Comparison of ENCODE assay signal across 9 mouse cellular contexts in the genomic region with DNA sequence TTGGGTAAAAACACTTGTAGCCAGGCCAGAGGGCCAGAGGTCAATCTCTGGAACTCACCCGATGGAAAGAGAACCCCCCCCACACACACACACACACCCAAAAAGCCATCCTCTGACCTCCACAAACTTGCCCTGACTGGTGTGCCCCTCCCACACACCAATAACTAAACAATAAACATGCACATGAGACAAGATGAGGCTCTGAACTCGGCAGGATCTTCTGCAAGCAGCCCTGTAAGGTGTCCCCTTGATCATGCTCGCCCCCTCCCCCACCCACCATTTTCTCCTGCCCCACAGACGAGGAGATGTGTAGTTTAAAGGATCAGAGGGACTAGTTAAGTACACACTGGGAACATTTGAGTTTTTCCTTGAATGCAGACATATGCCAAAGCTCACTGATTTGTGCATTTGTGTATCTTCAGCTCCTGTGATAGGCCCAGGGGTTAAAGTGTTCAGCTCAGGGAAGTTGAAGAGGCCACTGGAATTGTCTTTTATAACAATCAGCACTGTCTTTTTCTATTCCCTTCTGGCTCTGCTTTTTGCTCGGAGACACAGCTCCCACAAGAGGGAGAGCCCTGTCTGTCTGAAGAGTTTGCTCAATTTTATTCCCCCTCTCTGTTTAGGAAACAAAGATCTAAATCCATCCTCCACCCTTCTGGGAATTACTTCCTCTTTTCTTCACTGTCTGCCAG. TPM values are rescaled to one million over a fixed set of nuclear protein-coding genes. Genes with fewer than 3 reads are reported as not detected.
DNase-seq lines count a peak whose midpoint lies in the region; ATAC-seq and TF ChIP-seq lines count a peak whose summit lies in the region.
"Had no signal": no experiment of that assay in that cellular context is flagged by ENCODE, and none has a peak within 500 bp of the region (broad histone marks: within the 10 kb centered on the region; RNA-seq: fewer than 3 reads in every experiment).

No protein-coding gene starts in this region.

- H3K9ac ChIP-seq in kidney, embryonic 14.5 days (ENCODE audit: low read depth, low read length) = 0 out of 2 replicates have a peak overlapping the region, but pooled peaks have one; percentile 31
- no peak overlapping the region for H3K9ac ChIP-seq in midbrain, embryonic 13.5 days (replicated peaks)

- TF ChIP-seq CTCF in bone marrow macrophage, adult 2 months (IDR thresholded peaks at IDR 0.05; ENCODE audit: low read depth, low read length) = no peak

- no peaks in the 10 kb centered on the region for H3K9me3 ChIP-seq in kidney, embryonic 14.5 days (ENCODE audit: control insufficient read depth, low read length)
- H3K9me3 ChIP-seq in hindbrain, embryonic 10.5 days = no peaks in the 10 kb centered on the region
- no peaks in the 10 kb centered on the region for H3K9me3 ChIP-seq in midbrain, embryonic 13.5 days

- no peaks in the 10 kb centered on the region for H3K27me3 ChIP-seq in kidney, embryonic 14.5 days (ENCODE audit: control insufficient read depth, insufficient read depth, low read length)
- no peaks in the 10 kb centered on the region for H3K27me3 ChIP-seq in hindbrain, embryonic 10.5 days (ENCODE audit: insufficient read depth, poor library complexity, severe bottlenecking)
- H3K27me3 ChIP-seq in midbrain, embryonic 13.5 days = no peaks in the 10 kb centered on the region

- 19% methylated on average over 5 of the region's 5 CpGs for WGBS in kidney, embryonic 14.5 days
- WGBS in hindbrain, embryonic 10.5 days = 36% methylated on average over 5 of the region's 5 CpGs
- WGBS in midbrain, embryonic 13.5 days = 23% methylated on average over 5 of the region's 5 CpGs

- peaks cover 15% of the 10 kb centered on the region; the same call in 1 of the 2 replicates for H3K4me1 ChIP-seq in kidney, embryonic 14.5 days (ENCODE audit: control insufficient read depth, insufficient read depth, low read length)
- peaks cover 18% of the 10 kb centered on the region for H3K4me1 ChIP-seq in bone marrow macrophage, adult 2 months (ENCODE audit: control insufficient read depth, insufficient read depth, low read length)
- H3K4me1 ChIP-seq in hindbrain, embryonic 10.5 days (replicated peaks) = peaks cover 41% of the 10 kb centered on the region
- peaks cover 36% of the 10 kb centered on the region for H3K4me1 ChIP-seq in midbrain, embryonic 13.5 days (replicated peaks)

- H3K4me2 ChIP-seq in kidney, embryonic 14.5 days (replicated peaks; ENCODE audit: low read depth, low read length) = peak overlapping the region; percentile 17; the same call in 1 of the 2 replicates
- H3K4me2 ChIP-seq in midbrain, embryonic 13.5 days (replicated peaks) = peak overlapping the region; percentile 37

- H3K27ac ChIP-seq in kidney, embryonic 14.5 days (ENCODE audit: low read depth, low read length) = peak overlapping the region; percentile 87
- peak overlapping the region; percentile 69 for H3K27ac ChIP-seq in bone marrow macrophage, adult 2 months (ENCODE audit: insufficient read depth, low read depth, low read length)
- H3K27ac ChIP-seq in hindbrain, embryonic 10.5 days = peak overlapping the region; percentile 86
- peak overlapping the region; percentile 71 for H3K27ac ChIP-seq in midbrain, embryonic 13.5 days

- no peak overlapping the region for H3K4me3 ChIP-seq in kidney, embryonic 14.5 days (ENCODE audit: low read length)
- no peak overlapping the region for H3K4me3 ChIP-seq in bone marrow macrophage, adult 2 months (ENCODE audit: insufficient read depth, low read length)
- H3K4me3 ChIP-seq in hindbrain, embryonic 10.5 days = peak overlapping the region; percentile 30
- no peak overlapping the region for H3K4me3 ChIP-seq in midbrain, embryonic 13.5 days (replicated peaks)
- H3K4me3 ChIP-seq: erythroblast, embryonic 14.5 days had no signal

- DNase-seq in kidney, adult 11 months = no peak
- no peak for DNase-seq in hindbrain, embryonic 10.5 days (ENCODE audit: low spot score)
- no peak for DNase-seq in urinary bladder, adult 2 months (ENCODE audit: low spot score)
- no peak for DNase-seq in cerebellum, adult 9-10 months
- DNase-seq in cerebellum, postnatal 36 days = no peak

- TF ChIP-seq POLR2A in bone marrow macrophage, adult 2 months (IDR thresholded peaks at IDR 0.05; ENCODE audit: borderline replicate concordance, low read depth, low read length) = no peak

- peaks cover 39% of the 10 kb centered on the region for H3K36me3 ChIP-seq in kidney, embryonic 14.5 days (ENCODE audit: control insufficient read depth, insufficient read depth, low read length)
- peaks cover 38% of the 10 kb centered on the region for H3K36me3 ChIP-seq in hindbrain, embryonic 10.5 days
- peaks cover 7% of the 10 kb centered on the region; the same call in 1 of the 2 replicates for H3K36me3 ChIP-seq in midbrain, embryonic 13.5 days

- peak; percentile 21; the same call in 1 of the 2 replicates for ATAC-seq in kidney, embryonic 14.5 days (ENCODE audit: low FRiP score, low TSS enrichment)
- peak; percentile 53 for ATAC-seq in midbrain, embryonic 13.5 days

RNA-seq across cellular contexts. Expression of a gene that starts 37.2 kb away (rescaled TPM):
- polyA plus RNA-seq in kidney, embryonic 14.5 days (2014; fragmentation: Nextera tagmentation; extraction: Ambion mirVana) = 522 and 589 TPM in 2 replicates
- polyA plus RNA-seq in bone marrow macrophage, adult 2 months (2012; ENCODE audit: insufficient read depth, insufficient read length, missing spikeins) = 3.6 and 3.8 TPM in 2 replicates
- 170 and 178 TPM in 2 replicates for polyA plus RNA-seq in hindbrain, embryonic 10.5 days (2016; fragmentation: Nextera tagmentation; extraction: Ambion mirVana)
- polyA plus RNA-seq in midbrain, embryonic 13.5 days (2015; fragmentation: Nextera tagmentation; extraction: Ambion mirVana) = 98.9 and 99.0 TPM in 2 replicates
- 246 and 266 TPM in 2 replicates for polyA plus RNA-seq in urinary bladder, adult 2 months (2012; rRNA removed)

RNA-seq across cellular contexts. Expression of a gene that starts 47.1 kb away (rescaled TPM):
- 0.26 TPM in 1 of 2 replicates, not detected in the other for polyA plus RNA-seq in kidney, embryonic 14.5 days (2014; fragmentation: Nextera tagmentation; extraction: Ambion mirVana)
- not detected in 2 replicates for polyA plus RNA-seq in bone marrow macrophage, adult 2 months (2012; ENCODE audit: insufficient read depth, insufficient read length, missing spikeins)
- 0.24 and 0.58 TPM in 2 replicates for polyA plus RNA-seq in hindbrain, embryonic 10.5 days (2016; fragmentation: Nextera tagmentation; extraction: Ambion mirVana)
- polyA plus RNA-seq in midbrain, embryonic 13.5 days (2015; fragmentation: Nextera tagmentation; extraction: Ambion mirVana) = 0.19 and 0.24 TPM in 2 replicates
- polyA plus RNA-seq in urinary bladder, adult 2 months (2012; rRNA removed) = 0.12 and 0.15 TPM in 2 replicates
- polyA plus RNA-seq: erythroblast, embryonic 14.5 days had no signal

RNA-seq across cellular contexts. Expression of a gene that starts 54.4 kb away (rescaled TPM):
- polyA plus RNA-seq in kidney, embryonic 14.5 days (2014; fragmentation: Nextera tagmentation; extraction: Ambion mirVana) = 51.5 and 78.1 TPM in 2 replicates
- polyA plus RNA-seq in bone marrow macrophage, adult 2 months (2012; ENCODE audit: insufficient read depth, insufficient read length, missing spikeins) = 33.7 and 35.4 TPM in 2 replicates
- 44.7 and 54.0 TPM in 2 replicates for polyA plus RNA-seq in hindbrain, embryonic 10.5 days (2016; fragmentation: Nextera tagmentation; extraction: Ambion mirVana)
- 41.3 and 43.1 TPM in 2 replicates for polyA plus RNA-seq in midbrain, embryonic 13.5 days (2015; fragmentation: Nextera tagmentation; extraction: Ambion mirVana)
- 26.5 and 33.0 TPM in 2 replicates for polyA plus RNA-seq in urinary bladder, adult 2 months (2012; rRNA removed)

Comparison
In these comparisons a context has a peak if more than half of its experiments do, and no peak if none do; other contexts are left out.
1. RNA of a gene that starts 37.2 kb away (polyA plus RNA-seq): 522 to 589 TPM in kidney, embryonic 14.5 days, 246 to 266 TPM in urinary bladder, adult 2 months, 170 to 178 TPM in hindbrain, embryonic 10.5 days and 98.9 to 99.0 TPM in midbrain, embryonic 13.5 days; 3.6 to 3.8 TPM in bone marrow macrophage, adult 2 months; every median in the first group is over 10 times any median in the second.
2. Peak in every context shown above with its lines, with median percentiles within 50 percentile points of each other: H3K27ac ChIP-seq.